Mouse (Mus musculus) megakaryocyte, embryonic 14.5 days (primary cell): Measurements from ENCODE around the gene Serpina3g.

Experiments
- FLI1 ChIP-seq: IDR thresholded peaks from 2 replicates; pipeline ENCODE4 v1.6.1; 2012; ENCODE audit warnings: low read length, inconsistent platforms, mixed read lengths
- GATA1 ChIP-seq: IDR thresholded peaks from 3 replicates; pipeline ENCODE4 v1.6.1; 2012; ENCODE audit warnings: mixed read lengths, low read length, inconsistent platforms, borderline replicate concordance

DNA sequence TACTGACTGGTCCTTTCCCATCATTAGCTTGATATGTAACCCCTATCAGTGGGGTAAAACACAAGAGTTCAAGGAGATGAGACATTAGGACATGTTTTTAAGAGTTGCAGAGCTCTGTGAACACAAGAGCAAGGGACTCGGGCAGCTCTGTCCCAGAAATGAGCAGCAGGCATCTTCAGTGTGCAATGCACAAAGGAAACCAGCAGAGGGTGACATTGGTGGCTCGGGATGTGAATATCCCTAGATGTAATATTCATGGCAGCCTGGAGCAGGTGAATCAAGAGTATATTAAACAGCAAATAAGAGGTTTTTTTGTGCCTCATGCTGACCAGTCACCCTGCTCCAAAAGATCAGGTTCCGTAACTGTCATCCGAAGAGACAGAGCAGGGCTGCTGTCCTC lies 26.9 kb upstream of the Serpina3g start:
- no peak for TF ChIP-seq GATA1
- TF ChIP-seq FLI1, result no peak
